Mouse (Mus musculus) intestine, postnatal 0 days (tissue): ENCODE results near the gene Cxcr5. TPM values are rescaled to one million over a fixed set of nuclear protein-coding genes. Genes with fewer than 3 reads are reported as not detected.

ENCODE experiments used
- ATAC-seq: fragments of 200-750 bp; cut with Nextera tagmentation; 2 replicates; pipeline ENCODE4 v1.8.0; 2017; ENCODE audit warnings: mild to moderate bottlenecking, moderate TSS enrichment, moderate library complexity
- H3K27ac ChIP-seq: fragments of 300-500 bp; sonication (generic); 2 replicates; pipeline ENCODE4 v1.5.1; 2014; ENCODE audit warnings: mild to moderate bottlenecking, low read depth, low read length, moderate library complexity
- H3K27me3 ChIP-seq: fragments of 300-500 bp; sonication (generic); replicated peaks from 2 replicates; pipeline ENCODE4 v1.6.1; 2014; ENCODE audit warnings: low read length, mixed read lengths; ENCODE audit not compliant: control insufficient read depth, insufficient read depth
- H3K36me3 ChIP-seq: fragments of 300-500 bp; sonication (generic); 2 replicates; pipeline ENCODE4 v1.6.1; 2014; ENCODE audit warnings: mild to moderate bottlenecking, moderate library complexity; ENCODE audit not compliant: control insufficient read depth, insufficient read depth
- H3K4me1 ChIP-seq: fragments of 300-500 bp; sonication (generic); replicated peaks from 2 replicates; pipeline ENCODE4 v1.6.1; 2014; ENCODE audit warnings: antibody characterized with exemption, low read length, mixed read lengths; ENCODE audit not compliant: control insufficient read depth, insufficient read depth
- H3K4me2 ChIP-seq: fragments of 300-500 bp; sonication (generic); replicated peaks from 2 replicates; pipeline ENCODE4 v1.6.1; 2014; ENCODE audit warnings: low read depth, mild to moderate bottlenecking, moderate library complexity
- H3K4me3 ChIP-seq: fragments of 300-500 bp; sonication (generic); 2 replicates; pipeline ENCODE4 v1.5.1; 2014; ENCODE audit warnings: low read depth, low read length
- H3K9ac ChIP-seq: fragments of 300-500 bp; sonication (generic); 2 replicates; pipeline ENCODE4 v1.6.1; 2014; ENCODE audit warnings: mild to moderate bottlenecking, low read depth, low read length
- H3K9me3 ChIP-seq: fragments of 300-500 bp; sonication (generic); 2 replicates; pipeline ENCODE4 v1.6.1; 2016; ENCODE audit warnings: mixed run types; ENCODE audit not compliant: control insufficient read depth
- CTCF ChIP-seq: sonication (generic); IDR thresholded peaks from 2 replicates; pipeline ENCODE4 v1.5.1; 2016; ENCODE audit warnings: low read depth, mild to moderate bottlenecking, control low read depth, antibody characterized with exemption, moderate library complexity
- WGBS: fragments of 180-500 bp; shearing (Covaris S2); extraction: QIAGEN DNeasy Blood & Tissue Kit; methylation state at CpG from one replicate; pipeline ENCODE4 v1.1.7; 2014; 5-methylcytosine and 5-hydroxymethylcytosine counted together
- polyA plus RNA-seq: library from polyadenylated mRNA; unstranded; fragments of >200 nt; fragmentation: Nextera tagmentation; extraction: Ambion mirVana; gene quantifications from 2 replicates; pipeline ENCODE4 v1.2.1, GENCODE M21; 2015

The Cxcr5 gene
- polyA plus RNA-seq, 1 experiment from 2014 or later = 0.25 TPM

GRCm38 (mm10) chr9:44589095-44589494 lies 27.4 kb upstream of the Cxcr5 start:
- Histone ChIP-seq H3K36me3 (no peaks in the 10 kb centered on the region), H3K9me3 (peaks cover 1% of the 10 kb centered on the region; the same call in 1 of the 2 replicates), H3K27ac (no peak overlapping the region), H3K9ac (no peak overlapping the region), H3K27me3 (no peaks in the 10 kb centered on the region), H3K4me2 (no peak overlapping the region), H3K4me3 (no peak overlapping the region), H3K4me1 (no peaks in the 10 kb centered on the region)
- no peak for TF ChIP-seq CTCF
- no peak for ATAC-seq

- peak; percentile 14; the same call in 1 of the 2 replicates for TF ChIP-seq CTCF
- no peak for ATAC-seq
- H3K27ac ChIP-seq = no peak overlapping the region
- no peaks in the 10 kb centered on the region for H3K4me1 ChIP-seq
- H3K4me3 ChIP-seq = no peak overlapping the region
- peaks cover 4% of the 10 kb centered on the region; the same call in 1 of the 2 replicates for H3K9me3 ChIP-seq
- 34% methylated on average over 9 of the region's 9 CpGs for WGBS
- no peaks in the 10 kb centered on the region for H3K36me3 ChIP-seq
- H3K9ac ChIP-seq = no peak overlapping the region
- no peaks in the 10 kb centered on the region for H3K27me3 ChIP-seq
- H3K4me2 ChIP-seq = no peak overlapping the region
Observed at GRCm38 (mm10) chr9:44588605-44589004, 26.9 kb upstream of the Cxcr5 start.

- no peak for ATAC-seq
- H3K27ac ChIP-seq = no peak overlapping the region
- H3K4me1 ChIP-seq = no peaks in the 10 kb centered on the region
- no peak overlapping the region for H3K4me2 ChIP-seq
- TF ChIP-seq CTCF = no peak
- H3K36me3 ChIP-seq = no peaks in the 10 kb centered on the region
- WGBS = 67% methylated on average over 9 of the region's 9 CpGs
- no peaks in the 10 kb centered on the region for H3K27me3 ChIP-seq
- peaks cover 4% of the 10 kb centered on the region; the same call in 1 of the 2 replicates for H3K9me3 ChIP-seq
- H3K4me3 ChIP-seq = no peak overlapping the region
- no peak overlapping the region for H3K9ac ChIP-seq
Observed at GRCm38 (mm10) chr9:44587262-44588160, 25.8 kb upstream of the Cxcr5 start.

- no peaks in the 10 kb centered on the region for H3K27me3 ChIP-seq
- H3K27ac ChIP-seq = no peak overlapping the region
- H3K9me3 ChIP-seq = peaks cover 4% of the 10 kb centered on the region; the same call in 1 of the 2 replicates
- no peak for TF ChIP-seq CTCF
- H3K4me1 ChIP-seq = 0 out of 2 replicates have a peak, but pooled peaks cover 3% of the 10 kb centered on the region
- no peak overlapping the region for H3K4me2 ChIP-seq
- H3K4me3 ChIP-seq = no peak overlapping the region
- ATAC-seq = no peak
- H3K9ac ChIP-seq = no peak overlapping the region
- WGBS = 68% methylated on average over 8 of the region's 8 CpGs
- no peaks in the 10 kb centered on the region for H3K36me3 ChIP-seq
Observed at GRCm38 (mm10) chr9:44586640-44587261, 25.1 kb upstream of the Cxcr5 start.

GRCm38 (mm10) chr9:44582390-44582789 lies 20.7 kb upstream of the Cxcr5 start:
- TF ChIP-seq CTCF = no peak
- ATAC-seq = 0 out of 2 replicates have a peak, but pooled peaks have one; percentile 23
- H3K27me3 ChIP-seq = no peaks in the 10 kb centered on the region
- peak overlapping the region; percentile 48; the same call in 1 of the 2 replicates for H3K4me2 ChIP-seq
- H3K9ac ChIP-seq = no peak overlapping the region
- H3K27ac ChIP-seq = no peak overlapping the region
- H3K4me3 ChIP-seq = no peak overlapping the region
- H3K9me3 ChIP-seq = peaks cover 4% of the 10 kb centered on the region; the same call in 1 of the 2 replicates
- 48% methylated on average over 16 of the region's 16 CpGs for WGBS
- H3K4me1 ChIP-seq = 0 out of 2 replicates have a peak, but pooled peaks cover 5% of the 10 kb centered on the region
- H3K36me3 ChIP-seq = no peaks in the 10 kb centered on the region

- ATAC-seq = peak; percentile 77
- peak overlapping the region; percentile 42; the same call in 1 of the 2 replicates for H3K27ac ChIP-seq
- no peaks in the 10 kb centered on the region for H3K36me3 ChIP-seq
- no peak overlapping the region for H3K4me3 ChIP-seq
- TF ChIP-seq CTCF = no peak
- WGBS = 14% methylated on average over 3 of the region's 3 CpGs
- H3K4me2 ChIP-seq = peak overlapping the region; percentile 48
- peaks cover 4% of the 10 kb centered on the region; the same call in 1 of the 2 replicates for H3K9me3 ChIP-seq
- H3K9ac ChIP-seq = no peak overlapping the region
- 0 out of 2 replicates have a peak, but pooled peaks cover 5% of the 10 kb centered on the region for H3K4me1 ChIP-seq
- H3K27me3 ChIP-seq = no peaks in the 10 kb centered on the region
Observed at GRCm38 (mm10) chr9:44581423-44581822, 19.7 kb upstream of the Cxcr5 start.
